In the genomic region with DNA sequence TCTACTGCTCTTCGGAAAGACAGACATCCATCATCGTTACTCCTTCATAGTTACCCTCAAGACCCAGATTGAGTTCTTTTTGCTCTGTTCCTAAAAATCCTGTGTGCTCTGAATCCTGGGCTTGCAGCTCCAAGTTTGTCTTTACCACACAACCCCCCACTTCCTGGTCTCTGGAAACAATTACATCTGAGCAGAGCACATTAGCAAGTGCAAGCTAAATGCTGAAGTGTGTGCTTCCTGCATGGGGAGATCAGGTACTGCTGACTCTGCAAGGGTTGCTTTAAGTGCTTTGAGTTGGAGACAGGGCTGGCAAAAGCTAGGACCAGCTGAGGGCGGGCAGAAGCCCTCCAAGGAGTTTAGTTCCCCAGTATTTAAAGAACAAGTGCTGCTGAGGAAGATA, we compare ENCODE assay signal across 19 mouse cellular contexts.
A peak's percentile ranks its signal among the peaks of the same experiment; 100 is the strongest.
DNase-seq lines count a peak whose midpoint lies in the region; ATAC-seq and TF ChIP-seq lines count a peak whose summit lies in the region.
"Had no signal": no experiment of that assay in that cellular context is flagged by ENCODE, and none has a peak within 500 bp of the region (broad histone marks: within the 10 kb centered on the region; RNA-seq: fewer than 3 reads in every experiment).

No protein-coding gene starts in this region.

- TF ChIP-seq CTCF in stomach, postnatal 0 days (IDR thresholded peaks at IDR 0.05; ENCODE audit: low read depth): no peak

- no peak overlapping the region for H3K4me3 ChIP-seq in embryonic facial prominence, embryonic 12.5 days
- H3K4me3 ChIP-seq in limb, embryonic 12.5 days (replicated peaks): no peak overlapping the region
- no peak overlapping the region for H3K4me3 ChIP-seq in stomach, postnatal 0 days (ENCODE audit: low read depth, low read length)

- no peaks in the 10 kb centered on the region for H3K36me3 ChIP-seq in embryonic facial prominence, embryonic 12.5 days
- no peaks in the 10 kb centered on the region for H3K36me3 ChIP-seq in limb, embryonic 12.5 days
- no peaks in the 10 kb centered on the region for H3K36me3 ChIP-seq in stomach, postnatal 0 days (ENCODE audit: control insufficient read depth, insufficient read depth, low read length)

- H3K9ac ChIP-seq in embryonic facial prominence, embryonic 12.5 days: no peak overlapping the region
- H3K9ac ChIP-seq in limb, embryonic 12.5 days (replicated peaks): no peak overlapping the region
- H3K9ac ChIP-seq in stomach, postnatal 0 days (ENCODE audit: low read length): no peak overlapping the region
- H3K9ac ChIP-seq: liver, embryonic 14.5 days had no signal

- H3K27ac ChIP-seq in embryonic facial prominence, embryonic 12.5 days: peak overlapping the region; percentile 11; the same call in 1 of the 2 replicates
- peak overlapping the region; percentile 41 for H3K27ac ChIP-seq in limb, embryonic 12.5 days
- H3K27ac ChIP-seq in stomach, postnatal 0 days (replicated peaks): no peak overlapping the region
- H3K27ac ChIP-seq: liver, embryonic 14.5 days had no signal

- peak; percentile 88 for ATAC-seq in embryonic facial prominence, embryonic 12.5 days (ENCODE audit: insufficient number of reproducible peaks, insufficient read depth, low FRiP score, low TSS enrichment)
- peak; percentile 90 for ATAC-seq in limb, embryonic 12.5 days (ENCODE audit: insufficient number of reproducible peaks, insufficient read depth, low FRiP score, low TSS enrichment, low read depth)
- ATAC-seq in stomach, postnatal 0 days (ENCODE audit: low FRiP score, low TSS enrichment): no peak
- ATAC-seq: CD4-positive, CD25-positive, alpha-beta regulatory T cell, adult 4 months; forebrain, embryonic 16.5 days; inflammation-experienced regulatory T-cells, adult 6 months had no signal

- no peak for TF ChIP-seq EP300 in stomach, postnatal 0 days (optimal IDR thresholded peaks at IDR 0.05)

- no peak overlapping the region for H3K4me2 ChIP-seq in embryonic facial prominence, embryonic 12.5 days (replicated peaks)
- peak overlapping the region; percentile 5; the same call in 1 of the 2 replicates for H3K4me2 ChIP-seq in limb, embryonic 12.5 days
- H3K4me2 ChIP-seq in stomach, postnatal 0 days (replicated peaks; ENCODE audit: low read depth): no peak overlapping the region

- WGBS in embryonic facial prominence, embryonic 12.5 days: 40% methylated on average over 3 of the region's 3 CpGs
- WGBS in limb, embryonic 12.5 days: 20% methylated on average over 3 of the region's 3 CpGs
- WGBS in stomach, postnatal 0 days: 55% methylated on average over 3 of the region's 3 CpGs

- DNase-seq in heart, adult 11 months: peak; percentile 77
- DNase-seq in heart, postnatal 4 days: no peak
- DNase-seq in ZHBTc4 (ENCODE audit: low read depth, low spot score): peak; percentile 3
- no peak for DNase-seq in left cerebral cortex, adult 11 months (ENCODE audit: low spot score)
- DNase-seq in kidney, adult 8-10 months: no peak
- no peak for DNase-seq in stomach, postnatal 0 days (ENCODE audit: low spot score)
- DNase-seq: adrenal gland, adult 8-10 months; cerebellum, adult 11 months; cerebellum, postnatal 36 days; gastrocnemius, postnatal 10 days; kidney, postnatal 4 days; right cerebral cortex, postnatal 25 days; thymus, postnatal 36 days had no signal

- H3K4me1 ChIP-seq in embryonic facial prominence, embryonic 12.5 days: peaks cover 7% of the 10 kb centered on the region; the same call in 1 of the 2 replicates
- peaks cover 13% of the 10 kb centered on the region for H3K4me1 ChIP-seq in limb, embryonic 12.5 days (replicated peaks)
- no peaks in the 10 kb centered on the region for H3K4me1 ChIP-seq in stomach, postnatal 0 days (replicated peaks; ENCODE audit: control insufficient read depth, insufficient read depth)

- H3K9me3 ChIP-seq in embryonic facial prominence, embryonic 12.5 days: no peaks in the 10 kb centered on the region
- no peaks in the 10 kb centered on the region for H3K9me3 ChIP-seq in limb, embryonic 12.5 days
- H3K9me3 ChIP-seq in stomach, postnatal 0 days (ENCODE audit: control insufficient read depth, low read length): no peaks in the 10 kb centered on the region

- H3K27me3 ChIP-seq in embryonic facial prominence, embryonic 12.5 days: no peaks in the 10 kb centered on the region
- H3K27me3 ChIP-seq in limb, embryonic 12.5 days: no peaks in the 10 kb centered on the region
- H3K27me3 ChIP-seq in stomach, postnatal 0 days (ENCODE audit: control insufficient read depth, insufficient read depth, low read length): no peaks in the 10 kb centered on the region

Comparison
In these comparisons a context has a peak if more than half of its experiments do, and no peak if none do; other contexts are left out.
1. DNase-seq: peak in heart, adult 11 months (single experiment) and ZHBTc4 (single experiment); none in heart, postnatal 4 days (single experiment), left cerebral cortex, adult 11 months (single experiment), kidney, adult 8-10 months (0 of 2) and stomach, postnatal 0 days (single experiment).